Mouse (Mus musculus) E14TG2a.4 (cell line): ENCODE measurements at regions not wholly inside any gene's neighbourhood (a gene's known extent, or its start where the extent isn't known, plus 50 kb on each side); places are given as distances from the start of the nearest gene placed in this dataset.

Experiments
- CTCF ChIP-seq: conservative IDR thresholded peaks from 2 replicates; pipeline ENCODE4 v1.5.1; 2014; ENCODE audit warnings: low read length
- POU5F1 ChIP-seq: IDR thresholded peaks from 2 replicates; pipeline ENCODE4 v1.6.1; 2014; ENCODE audit warnings: low read length, borderline replicate concordance

DNA sequence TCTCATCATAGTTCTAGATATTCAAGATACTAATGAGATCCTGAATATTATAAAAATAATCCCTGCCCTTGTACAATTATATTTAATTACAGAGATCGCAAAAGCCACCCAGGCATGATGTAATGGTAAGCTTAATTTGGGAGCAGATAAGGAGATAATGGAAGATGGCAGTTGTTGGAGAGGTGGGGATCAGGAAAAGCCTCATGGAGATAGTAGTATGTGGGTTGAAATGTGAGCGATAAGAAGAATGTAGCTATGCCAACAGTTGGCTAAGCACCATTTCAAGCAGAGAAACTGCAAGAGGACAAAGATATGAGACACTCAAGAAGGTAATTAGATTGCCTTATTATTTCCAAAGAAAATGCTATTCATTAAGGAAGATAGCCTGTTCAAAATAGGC is 90.4 kb upstream of the Fshb start:
- no peak for TF ChIP-seq CTCF
- TF ChIP-seq POU5F1, result no peak
